Mouse (Mus musculus): ENCODE data around the gene Wscd2. TPM values are rescaled to one million over a fixed set of nuclear protein-coding genes. Genes with fewer than 3 reads are reported as not detected.

The Wscd2 gene
- polyA plus RNA-seq, 1 experiment = 28.9 TPM

- Histone ChIP-seq H3K27ac (ENCODE audit: insufficient read depth, low read length) (no peak overlapping the region), H3K4me1 (ENCODE audit: control insufficient read depth, insufficient read depth, low read length) (no peaks in the 10 kb centered on the region), H3K4me3 (ENCODE audit: insufficient read depth, low read length) (no peak overlapping the region)
- TF ChIP-seq POLR2A (IDR thresholded peaks at IDR 0.05; ENCODE audit: extremely low read depth, insufficient read depth, low read length) (no peak), CTCF (IDR thresholded peaks at IDR 0.05; ENCODE audit: extremely low read depth, insufficient read depth, low read length) (no peak)
Measured at GRCm38 (mm10) chr5:113461582-113461981, 28.6 kb upstream of the Wscd2 start.

- Histone ChIP-seq H3K4me1 (ENCODE audit: control insufficient read depth, insufficient read depth, low read length) (no peaks in the 10 kb centered on the region), H3K4me3 (ENCODE audit: insufficient read depth, low read length) (no peak overlapping the region), H3K27ac (ENCODE audit: insufficient read depth, low read length) (no peak overlapping the region)
- TF ChIP-seq POLR2A (IDR thresholded peaks at IDR 0.05; ENCODE audit: extremely low read depth, insufficient read depth, low read length) (no peak), CTCF (IDR thresholded peaks at IDR 0.05; ENCODE audit: extremely low read depth, insufficient read depth, low read length) (no peak)
Measured at GRCm38 (mm10) chr5:113461998-113462625, 28.0 kb upstream of the Wscd2 start.

- TF ChIP-seq POLR2A (IDR thresholded peaks at IDR 0.05; ENCODE audit: extremely low read depth, insufficient read depth, low read length) = no peak
- no peak for TF ChIP-seq CTCF (IDR thresholded peaks at IDR 0.05; ENCODE audit: extremely low read depth, insufficient read depth, low read length)
- Histone ChIP-seq H3K4me3 (ENCODE audit: insufficient read depth, low read length) (no peak overlapping the region), H3K4me1 (ENCODE audit: control insufficient read depth, insufficient read depth, low read length) (0 out of 2 replicates have a peak, but pooled peaks cover 2% of the 10 kb centered on the region), H3K27ac (ENCODE audit: insufficient read depth, low read length) (no peak overlapping the region)
Measured at GRCm38 (mm10) chr5:113464731-113465130, 25.4 kb upstream of the Wscd2 start.

- H3K27ac ChIP-seq (ENCODE audit: insufficient read depth, low read length) = no peak overlapping the region
- H3K4me3 ChIP-seq (ENCODE audit: insufficient read depth, low read length) = no peak overlapping the region
- 0 out of 2 replicates have a peak, but pooled peaks cover 2% of the 10 kb centered on the region for H3K4me1 ChIP-seq (ENCODE audit: control insufficient read depth, insufficient read depth, low read length)
- no peak for TF ChIP-seq CTCF (IDR thresholded peaks at IDR 0.05; ENCODE audit: extremely low read depth, insufficient read depth, low read length)
- no peak for TF ChIP-seq POLR2A (IDR thresholded peaks at IDR 0.05; ENCODE audit: extremely low read depth, insufficient read depth, low read length)
Measured at GRCm38 (mm10) chr5:113466536-113466935, 23.6 kb upstream of the Wscd2 start.

GRCm38 (mm10) chr5:113467072-113467471, 23.1 kb upstream of the Wscd2 start:
- TF ChIP-seq POLR2A (IDR thresholded peaks at IDR 0.05; ENCODE audit: extremely low read depth, insufficient read depth, low read length) (no peak), CTCF (IDR thresholded peaks at IDR 0.05; ENCODE audit: extremely low read depth, insufficient read depth, low read length) (no peak)
- Histone ChIP-seq H3K4me1 (ENCODE audit: control insufficient read depth, insufficient read depth, low read length) (0 out of 2 replicates have a peak, but pooled peaks cover 2% of the 10 kb centered on the region), H3K27ac (ENCODE audit: insufficient read depth, low read length) (no peak overlapping the region), H3K4me3 (ENCODE audit: insufficient read depth, low read length) (no peak overlapping the region)

- TF ChIP-seq CTCF (IDR thresholded peaks at IDR 0.05; ENCODE audit: extremely low read depth, insufficient read depth, low read length) = no peak
- TF ChIP-seq POLR2A (IDR thresholded peaks at IDR 0.05; ENCODE audit: extremely low read depth, insufficient read depth, low read length) = no peak
- H3K4me3 ChIP-seq (ENCODE audit: insufficient read depth, low read length) = no peak overlapping the region
- H3K27ac ChIP-seq (ENCODE audit: insufficient read depth, low read length) = no peak overlapping the region
- H3K4me1 ChIP-seq (ENCODE audit: control insufficient read depth, insufficient read depth, low read length) = 0 out of 2 replicates have a peak, but pooled peaks cover 2% of the 10 kb centered on the region
Measured at GRCm38 (mm10) chr5:113467765-113468164, 22.4 kb upstream of the Wscd2 start.

GRCm38 (mm10) chr5:113468625-113469024, 21.5 kb upstream of the Wscd2 start:
- Histone ChIP-seq H3K4me3 (ENCODE audit: insufficient read depth, low read length) (no peak overlapping the region), H3K4me1 (ENCODE audit: control insufficient read depth, insufficient read depth, low read length) (0 out of 2 replicates have a peak, but pooled peaks cover 2% of the 10 kb centered on the region), H3K27ac (ENCODE audit: insufficient read depth, low read length) (no peak overlapping the region)
- TF ChIP-seq CTCF (IDR thresholded peaks at IDR 0.05; ENCODE audit: extremely low read depth, insufficient read depth, low read length) (no peak), POLR2A (IDR thresholded peaks at IDR 0.05; ENCODE audit: extremely low read depth, insufficient read depth, low read length) (no peak)

GRCm38 (mm10) chr5:113469231-113469630, 20.9 kb upstream of the Wscd2 start:
- Histone ChIP-seq H3K4me1 (ENCODE audit: control insufficient read depth, insufficient read depth, low read length) (0 out of 2 replicates have a peak, but pooled peaks cover 2% of the 10 kb centered on the region), H3K27ac (ENCODE audit: insufficient read depth, low read length) (no peak overlapping the region), H3K4me3 (ENCODE audit: insufficient read depth, low read length) (no peak overlapping the region)
- TF ChIP-seq CTCF (IDR thresholded peaks at IDR 0.05; ENCODE audit: extremely low read depth, insufficient read depth, low read length) (no peak), POLR2A (IDR thresholded peaks at IDR 0.05; ENCODE audit: extremely low read depth, insufficient read depth, low read length) (no peak)

GRCm38 (mm10) chr5:113469826-113470225, 20.3 kb upstream of the Wscd2 start:
- Histone ChIP-seq H3K4me1 (ENCODE audit: control insufficient read depth, insufficient read depth, low read length) (0 out of 2 replicates have a peak, but pooled peaks cover 2% of the 10 kb centered on the region), H3K4me3 (ENCODE audit: insufficient read depth, low read length) (no peak overlapping the region), H3K27ac (ENCODE audit: insufficient read depth, low read length) (no peak overlapping the region)
- TF ChIP-seq CTCF (IDR thresholded peaks at IDR 0.05; ENCODE audit: extremely low read depth, insufficient read depth, low read length) (no peak), POLR2A (IDR thresholded peaks at IDR 0.05; ENCODE audit: extremely low read depth, insufficient read depth, low read length) (no peak)

- Histone ChIP-seq H3K4me1 (ENCODE audit: control insufficient read depth, insufficient read depth, low read length) (0 out of 2 replicates have a peak, but pooled peaks cover 2% of the 10 kb centered on the region), H3K4me3 (ENCODE audit: insufficient read depth, low read length) (no peak overlapping the region), H3K27ac (ENCODE audit: insufficient read depth, low read length) (no peak overlapping the region)
- no peak for TF ChIP-seq POLR2A (IDR thresholded peaks at IDR 0.05; ENCODE audit: extremely low read depth, insufficient read depth, low read length)
- TF ChIP-seq CTCF (IDR thresholded peaks at IDR 0.05; ENCODE audit: extremely low read depth, insufficient read depth, low read length) = peak; percentile 72
Measured at GRCm38 (mm10) chr5:113471417-113471816, 18.7 kb upstream of the Wscd2 start.
